Mouse (Mus musculus) ES-Bruce4 (cell line): Measurements from ENCODE around the gene Crybb2. TPM values are rescaled to one million over a fixed set of nuclear protein-coding genes. Genes with fewer than 3 reads are reported as not detected.
"Not testable (repeated sequence)": the region's sequence is repeated elsewhere in the genome, so short reads cannot be mapped to it uniquely, and the experiment has no call there.

ENCODE experiments used
- H3K27ac ChIP-seq: 2 replicates; pipeline ENCODE4 v1.5.1; 2012; ENCODE audit warnings: low read length, inconsistent platforms; ENCODE audit not compliant: insufficient read depth
- H3K27me3 ChIP-seq: 2 replicates; pipeline ENCODE4 v1.6.1; 2012; ENCODE audit warnings: mild to moderate bottlenecking, low read length, inconsistent platforms; ENCODE audit not compliant: control insufficient read depth, poor library complexity, insufficient read depth, severe bottlenecking
- H3K36me3 ChIP-seq: 2 replicates; pipeline ENCODE4 v1.6.1; 2012; ENCODE audit warnings: inconsistent platforms, mild to moderate bottlenecking, low read length, moderate library complexity; ENCODE audit not compliant: control insufficient read depth, poor library complexity, insufficient read depth, severe bottlenecking
- H3K4me1 ChIP-seq: one replicate; pipeline ENCODE4 v1.8.1; 2011; ENCODE audit warnings: low read length; ENCODE audit not compliant: control insufficient read depth, insufficient read depth
- H3K4me3 ChIP-seq: 2 replicates; pipeline ENCODE4 v1.5.1; 2011; ENCODE audit warnings: low read depth, mild to moderate bottlenecking, low read length
- H3K9ac ChIP-seq: 2 replicates; pipeline ENCODE4 v1.6.1; 2012; ENCODE audit warnings: low read depth, mild to moderate bottlenecking, inconsistent platforms; ENCODE audit not compliant: poor library complexity, severe bottlenecking
- H3K9me3 ChIP-seq: replicated peaks from 2 replicates; pipeline ENCODE4 v1.6.1; 2012; ENCODE audit warnings: mild to moderate bottlenecking, low read length, inconsistent platforms; ENCODE audit not compliant: control insufficient read depth, poor library complexity, insufficient read depth, severe bottlenecking
- CTCF ChIP-seq: IDR thresholded peaks from one replicate; pipeline ENCODE4 v1.8.1; 2011; ENCODE audit warnings: low read depth, low read length
- EP300 ChIP-seq: IDR thresholded peaks from 2 replicates; pipeline ENCODE4 v1.6.1; 2011; ENCODE audit warnings: low read depth, low read length; ENCODE audit not compliant: insufficient read depth
- POLR2A ChIP-seq: IDR thresholded peaks from one replicate; pipeline ENCODE4 v1.8.1; 2011; ENCODE audit warnings: low read length; ENCODE audit not compliant: insufficient read depth
- polyA plus RNA-seq: library from polyadenylated mRNA; stranded (reverse); fragments of >200 nt; gene quantifications from 2 replicates; pipeline ENCODE4 v1.2.4, GENCODE M21; 2011; ENCODE audit warnings: low read depth; ENCODE audit not compliant: missing spikeins, insufficient read depth, insufficient read length

Crybb2 gene
- polyA plus RNA-seq, 1 experiment: not detected

DNA sequence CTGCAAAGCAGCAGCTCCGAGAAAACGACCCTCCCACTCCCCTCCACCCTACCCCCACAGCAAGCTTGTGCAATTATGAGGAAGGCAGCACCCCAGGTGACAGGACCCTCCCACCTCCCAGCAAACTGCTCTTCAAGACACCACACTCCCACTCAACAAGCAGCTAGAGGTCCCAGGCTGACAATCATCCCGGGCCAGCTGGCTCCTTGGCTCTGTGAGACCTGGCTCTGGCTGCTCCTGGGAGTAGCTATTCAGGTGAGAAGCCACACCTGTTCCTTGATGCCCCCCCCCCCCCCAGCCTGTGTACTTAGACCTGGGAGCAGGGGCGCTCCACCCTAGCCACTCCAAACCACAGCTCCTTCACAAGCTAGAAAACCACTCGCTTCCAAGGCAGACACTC lies 43.2 kb upstream of the Crybb2 start:
- TF ChIP-seq EP300: no peak
- TF ChIP-seq POLR2A: no peak
- TF ChIP-seq CTCF: no peak
- H3K9ac ChIP-seq: no peak overlapping the region
- no peak overlapping the region for H3K27ac ChIP-seq
- H3K9me3 ChIP-seq: no peaks in the 10 kb centered on the region
- H3K27me3 ChIP-seq: no peaks in the 10 kb centered on the region
- H3K4me1 ChIP-seq: peaks cover 5% of the 10 kb centered on the region
- no peak overlapping the region for H3K4me3 ChIP-seq
- no peaks in the 10 kb centered on the region for H3K36me3 ChIP-seq

GRCm38 (mm10) chr5:113111336-113111735 lies 41.4 kb upstream of the Crybb2 start:
- TF ChIP-seq EP300 (no peak), CTCF (no peak), POLR2A (no peak)
- H3K9ac ChIP-seq: no peak overlapping the region
- no peaks in the 10 kb centered on the region for H3K9me3 ChIP-seq
- peaks cover 5% of the 10 kb centered on the region for H3K4me1 ChIP-seq
- no peak overlapping the region for H3K4me3 ChIP-seq
- no peaks in the 10 kb centered on the region for H3K27me3 ChIP-seq
- peak overlapping the region; percentile 3; the same call in 1 of the 2 replicates for H3K27ac ChIP-seq
- H3K36me3 ChIP-seq: no peaks in the 10 kb centered on the region

- H3K4me1 ChIP-seq: peaks cover 5% of the 10 kb centered on the region
- H3K9ac ChIP-seq: no peak overlapping the region
- peak overlapping the region; percentile 30 for H3K27ac ChIP-seq
- H3K36me3 ChIP-seq: no peaks in the 10 kb centered on the region
- TF ChIP-seq POLR2A (no peak), EP300 (0 out of 2 replicates have a peak, but pooled peaks have one; percentile 21)
- H3K4me3 ChIP-seq: no peak overlapping the region
- no peaks in the 10 kb centered on the region for H3K27me3 ChIP-seq
- no peaks in the 10 kb centered on the region for H3K9me3 ChIP-seq
These were observed 41.0 kb upstream of the Crybb2 start for GRCm38 (mm10) chr5:113110929-113111328.

DNA sequence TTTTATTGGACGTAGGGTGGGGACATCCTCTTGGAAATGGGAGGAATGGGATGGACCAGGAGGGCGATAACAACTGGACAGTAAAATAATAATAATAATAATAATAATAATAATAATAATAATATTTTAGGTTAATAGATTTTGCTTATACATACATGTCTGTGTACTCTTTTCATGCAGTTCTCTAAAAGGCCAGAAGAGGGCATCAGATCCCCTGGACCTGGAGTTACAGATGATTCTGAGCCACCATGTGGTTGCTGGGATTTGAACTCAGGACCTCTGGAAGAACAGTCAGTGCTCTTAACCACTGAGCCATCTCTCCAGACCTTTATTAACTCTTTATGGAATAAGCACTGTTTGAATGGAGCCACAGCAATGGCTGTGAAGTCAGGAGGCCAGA lies 39.7 kb upstream of the Crybb2 start:
- not testable (repeated sequence) for H3K4me3 ChIP-seq, H3K9me3 ChIP-seq, H3K9ac ChIP-seq, H3K27ac ChIP-seq, H3K36me3 ChIP-seq, H3K4me1 ChIP-seq, H3K27me3 ChIP-seq

DNA sequence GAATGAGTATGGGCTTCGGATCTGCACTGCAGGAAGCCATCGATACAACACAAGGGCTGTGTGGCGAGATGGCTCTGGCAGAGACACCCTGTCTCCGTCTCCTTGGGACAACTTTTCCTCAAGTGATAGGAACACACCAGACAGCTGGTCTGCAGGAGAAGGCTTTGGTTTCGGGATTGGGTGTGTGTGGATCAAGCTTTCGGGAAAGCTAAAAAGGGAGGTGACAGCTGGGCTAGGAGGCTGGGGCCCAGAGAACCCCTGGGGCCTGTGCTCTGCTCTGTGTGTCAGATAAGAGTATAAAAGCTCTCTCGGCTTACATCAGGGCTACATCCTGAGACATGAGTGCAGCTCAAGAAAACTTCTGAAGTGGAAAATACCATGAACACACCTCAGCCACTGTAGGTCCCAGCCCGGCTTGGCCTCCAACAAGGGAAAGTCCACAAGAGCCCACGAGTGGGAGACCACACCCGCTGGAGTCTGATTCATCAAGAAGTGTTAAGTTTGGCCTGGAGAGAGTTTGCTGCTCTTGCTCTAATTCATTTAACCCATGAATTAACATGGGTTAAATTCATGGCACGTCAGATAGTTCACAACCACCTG lies 38.3 kb upstream of the Crybb2 start:
- Histone ChIP-seq H3K36me3 (no peaks in the 10 kb centered on the region), H3K9me3 (no peaks in the 10 kb centered on the region), H3K4me3 (no peak overlapping the region), H3K9ac (no peak overlapping the region), H3K27ac (no peak overlapping the region), H3K4me1 (peaks cover 5% of the 10 kb centered on the region), H3K27me3 (no peaks in the 10 kb centered on the region)
- no peak for TF ChIP-seq EP300
- no peak for TF ChIP-seq POLR2A
- no peak for TF ChIP-seq CTCF

- no peak overlapping the region for H3K4me3 ChIP-seq
- H3K36me3 ChIP-seq: no peaks in the 10 kb centered on the region
- H3K27ac ChIP-seq: no peak overlapping the region
- H3K4me1 ChIP-seq: peaks cover 5% of the 10 kb centered on the region
- no peak overlapping the region for H3K9ac ChIP-seq
- H3K9me3 ChIP-seq: no peaks in the 10 kb centered on the region
- no peaks in the 10 kb centered on the region for H3K27me3 ChIP-seq
- TF ChIP-seq POLR2A (no peak), EP300 (no peak), CTCF (no peak)
These were observed 37.8 kb upstream of the Crybb2 start for GRCm38 (mm10) chr5:113107709-113108108.
